Mouse (Mus musculus) adrenal gland, postnatal 4 days (tissue): ENCODE data around the gene Smim8. TPM values are rescaled to one million over a fixed set of nuclear protein-coding genes. Genes with fewer than 3 reads are reported as not detected.
A peak's percentile ranks its signal among the peaks of the same experiment; 100 is the strongest.
"Not testable (repeated sequence)": the region's sequence is repeated elsewhere in the genome, so short reads cannot be mapped to it uniquely, and the experiment has no call there.

Experiments
- DNase-seq, 2 experiments: peaks; one replicate each; pipeline ENCODE4 v3.0.0; 2021 to 2022; ENCODE audit warnings: low spot score in 2 of 2, mixed read lengths in 2 of 2
- long read RNA-seq, 2 experiments: library from polyadenylated mRNA; stranded (forward); transcript quantifications; one replicate each; pipeline ENCODE4 v2.0.0; 2021
- total RNA-seq, 2 experiments: library from RNA; stranded (reverse); gene quantifications; 2 replicates each; pipeline ENCODE4 v1.2.3; 2021

Gene Smim8
- 10 to 100 TPM; 18.3 to 24.7 TPM for total RNA-seq
- long read RNA-seq, experiment 1, transcript Smim8-201 (3 exons, 786 nt): major isoform, 13 of 29 reads
- long read RNA-seq, experiment 1, partial matches to known transcripts: 15 of 29 reads
- long read RNA-seq, experiment 1, other reads (novel, unspliced or antisense): 0 of 29 reads
- long read RNA-seq, experiment 2, transcript Smim8-201 (3 exons, 786 nt): major isoform, 10 of 20 reads
- long read RNA-seq, experiment 2, partial matches to known transcripts: 1 of 20 reads
- long read RNA-seq, experiment 2, other reads (novel, unspliced or antisense): 7 of 20 reads

DNA sequence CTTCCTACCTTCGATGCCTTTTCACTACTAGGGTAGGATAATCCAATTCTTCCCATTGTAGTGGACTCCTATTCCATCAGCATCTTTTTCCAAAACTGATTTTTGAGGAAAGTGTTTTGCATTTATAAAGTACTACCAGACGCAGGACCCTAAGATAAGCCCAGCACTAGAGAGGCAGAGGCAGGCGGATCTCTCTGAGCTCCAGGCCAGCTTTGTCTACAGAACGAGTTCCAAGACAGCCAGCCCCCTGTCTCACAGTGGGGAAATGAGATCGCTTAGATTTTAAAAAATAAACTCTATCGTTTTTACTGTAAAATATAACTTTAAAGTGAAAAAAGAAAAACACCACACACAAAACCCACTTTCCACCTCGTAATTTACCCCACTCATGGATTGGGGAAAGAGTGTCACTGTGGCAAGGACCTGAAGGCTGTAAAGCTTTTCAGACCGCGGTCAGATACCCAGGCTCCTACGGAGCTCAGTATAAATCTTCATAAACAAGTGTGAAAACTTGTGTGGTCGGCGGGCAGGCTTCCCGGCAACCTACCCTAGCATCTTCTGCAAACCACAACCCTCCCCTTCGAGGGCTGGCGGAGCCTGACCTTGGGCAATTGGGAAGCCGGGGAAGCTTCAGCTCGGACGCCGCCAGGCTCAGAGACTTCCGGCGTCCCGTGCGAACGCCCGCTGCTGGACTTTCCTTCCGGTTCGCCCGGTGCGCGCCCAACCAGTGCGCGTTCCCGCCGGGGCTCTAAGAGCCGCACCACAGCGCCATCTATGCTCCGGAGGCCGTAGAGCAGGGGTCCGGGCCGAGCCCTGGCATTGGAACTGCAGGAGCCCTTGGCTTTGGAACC lies at the start of gene Smim8:
Gene Smim8 (minus strand): TSS at position 747 of the 851 bp plus-strand sequence.
- peak; percentile 84 to 88 for DNase-seq

DNA sequence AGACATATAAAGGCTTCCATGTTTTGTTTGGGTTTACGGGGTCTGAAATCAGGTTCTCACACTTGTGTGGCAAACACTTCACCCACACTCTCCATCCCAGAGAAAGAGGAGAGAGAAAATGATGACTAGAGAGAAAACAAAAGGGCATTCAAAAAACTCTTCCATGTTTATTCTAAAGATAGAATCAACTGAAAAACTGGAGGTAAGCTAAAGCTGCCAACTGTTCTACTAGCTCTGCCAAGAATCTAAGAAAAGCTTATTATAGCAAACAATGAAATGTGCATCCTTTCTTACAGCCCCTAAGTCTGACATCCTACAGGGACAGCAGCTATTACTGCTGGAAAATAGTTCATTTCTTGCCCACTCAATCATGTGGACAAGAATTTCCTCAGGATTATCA lies 45.7 kb upstream of the Smim8 start:
- no peak for DNase-seq

DNA sequence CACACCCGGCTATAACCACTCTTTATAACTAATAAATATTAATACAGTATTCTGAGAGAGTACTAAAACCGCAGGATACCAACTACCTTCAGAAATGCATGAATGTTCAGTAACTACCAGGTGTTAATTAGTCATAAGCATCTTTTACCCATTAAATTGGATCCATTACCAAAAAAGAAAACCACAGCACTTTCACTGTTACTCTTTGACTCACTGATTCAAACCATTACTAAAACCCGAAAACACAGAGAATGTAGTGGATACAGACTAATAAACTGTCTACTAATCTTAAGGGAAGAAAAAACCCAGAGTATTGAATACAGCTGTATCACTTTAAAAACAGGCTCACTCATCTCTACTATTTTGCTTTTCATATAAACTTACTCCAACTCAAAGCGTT lies 41.7 kb upstream of the Smim8 start:
- no peak for DNase-seq

DNA sequence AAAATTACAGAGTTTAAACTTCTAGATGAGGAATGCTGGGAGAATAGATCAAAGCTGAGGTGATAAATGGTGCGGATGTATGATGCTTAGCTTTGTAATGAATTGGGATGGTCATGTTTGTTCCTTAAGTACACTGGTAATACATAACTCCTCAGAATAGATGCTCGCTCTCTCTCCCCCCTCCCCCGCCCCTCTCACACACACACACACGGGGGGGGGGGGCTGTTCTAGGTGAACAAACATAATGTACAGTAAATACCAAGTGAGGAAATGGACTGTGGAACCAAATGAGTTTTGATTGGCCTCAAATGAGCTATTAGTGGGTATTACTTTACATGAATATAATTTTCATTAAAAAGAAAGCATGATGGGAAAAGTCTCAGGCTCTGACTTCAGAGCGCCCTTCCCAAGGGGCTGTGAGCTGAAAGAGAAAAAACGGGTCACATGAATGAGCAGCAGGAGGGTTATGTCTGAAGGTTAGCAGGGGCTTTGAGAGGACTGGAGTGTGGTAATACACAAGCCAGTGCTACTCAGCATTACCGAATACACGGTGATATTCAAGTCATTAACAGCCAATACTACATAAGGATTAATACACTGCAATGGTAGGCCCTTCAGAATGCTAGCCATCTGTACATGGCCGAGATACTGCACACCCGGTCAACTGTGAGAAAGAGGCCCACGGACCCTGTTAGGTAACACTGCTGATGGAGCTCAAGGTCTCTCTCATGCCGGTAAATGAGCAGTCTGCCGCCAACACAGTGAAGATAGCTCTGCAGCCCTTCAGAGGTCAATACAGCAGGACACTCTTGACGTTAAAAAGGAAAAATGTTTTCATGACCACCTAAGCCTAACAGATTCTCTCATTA lies 23.2 kb upstream of the Smim8 start:
- no peak for DNase-seq

DNA sequence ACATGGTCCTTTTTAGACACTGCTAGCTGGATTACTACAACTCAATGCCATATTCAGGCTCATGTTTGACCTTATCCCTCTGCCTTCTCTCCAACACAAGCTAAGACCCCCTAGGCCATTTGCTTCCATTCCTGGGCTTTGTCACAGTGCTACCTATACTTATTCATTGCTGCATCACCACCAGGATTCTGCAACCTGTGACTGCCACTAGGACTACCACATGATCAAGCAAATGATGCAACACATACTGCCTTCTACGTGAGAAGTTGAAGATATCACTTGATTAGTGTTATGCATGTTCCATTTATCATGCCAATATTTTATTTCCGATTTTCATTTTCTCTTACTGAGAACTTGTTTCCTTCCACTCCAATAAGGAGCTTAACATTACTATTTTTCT lies 19.8 kb upstream of the Smim8 start:
- DNase-seq: no peak

DNA sequence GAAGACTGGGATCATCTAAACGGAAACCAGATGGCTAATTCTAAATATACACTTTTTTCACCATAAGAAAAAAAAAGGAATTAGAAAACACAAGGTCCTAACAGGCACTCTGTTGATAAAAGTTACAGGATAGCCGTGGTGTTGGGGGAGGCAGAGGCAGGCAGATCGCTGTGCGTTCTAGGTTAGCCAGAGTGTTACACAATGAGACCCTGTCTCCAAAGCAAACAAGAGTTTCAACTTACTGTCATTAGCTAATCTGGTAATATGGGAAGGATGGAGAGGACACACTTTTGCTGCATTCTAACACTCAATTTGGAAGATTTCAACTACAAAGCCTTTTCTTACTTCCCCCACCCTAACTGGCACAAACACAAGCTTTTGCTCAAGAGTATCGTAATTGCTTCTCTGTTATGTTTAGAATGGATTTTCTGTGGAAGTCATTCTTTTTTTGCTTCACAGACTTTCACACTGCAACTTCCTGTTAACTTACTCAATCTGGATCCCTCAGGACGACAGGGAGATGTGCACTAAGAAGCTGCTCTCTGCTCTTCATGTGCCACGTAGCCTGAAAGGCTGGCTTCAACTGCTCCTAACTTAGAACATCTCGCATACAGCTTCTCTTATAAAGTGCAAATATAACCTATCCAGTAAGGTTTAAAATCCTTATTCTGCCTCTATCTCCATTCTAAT lies 19.2 kb upstream of the Smim8 start:
- DNase-seq: no peak

DNA sequence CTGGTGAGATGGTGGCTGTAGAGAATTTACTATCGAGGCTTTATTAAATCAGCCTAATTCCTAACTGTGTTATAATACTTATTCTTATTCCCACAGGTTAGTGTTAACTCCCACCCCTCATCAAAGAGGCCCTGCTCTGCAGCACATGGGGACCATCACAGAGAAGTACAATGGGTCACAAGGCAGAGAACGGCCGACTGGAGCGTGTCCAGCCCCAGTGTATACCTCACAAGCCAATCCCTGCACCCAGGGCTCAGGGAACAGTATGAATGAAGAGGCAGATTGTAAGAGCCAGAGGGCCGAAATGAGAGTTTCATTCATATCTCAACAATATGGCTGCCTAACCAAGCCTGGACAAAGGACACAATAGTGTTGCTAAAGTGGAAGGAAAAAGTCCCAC lies 18.1 kb upstream of the Smim8 start:
- DNase-seq: no peak

DNA sequence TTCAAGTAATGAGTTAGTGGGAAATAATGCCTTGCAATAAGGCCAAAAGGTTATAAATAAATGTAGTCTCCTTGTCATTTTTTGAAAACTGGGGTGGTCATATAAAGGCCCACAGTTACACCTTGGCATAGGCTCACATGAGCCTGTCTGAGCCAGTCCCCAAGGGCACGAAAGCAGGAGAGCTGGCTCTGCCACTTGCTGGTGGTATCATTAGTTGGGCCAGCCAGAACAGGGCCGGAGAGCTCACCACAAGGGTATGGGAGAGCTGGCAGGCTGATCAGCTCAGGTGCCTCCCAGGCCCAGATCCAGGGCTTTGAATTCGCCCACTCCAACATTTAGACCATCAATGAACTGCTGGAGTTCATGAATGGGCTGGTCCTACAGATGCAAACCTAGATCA lies 8.3 kb upstream of the Smim8 start:
- DNase-seq: no peak

DNA sequence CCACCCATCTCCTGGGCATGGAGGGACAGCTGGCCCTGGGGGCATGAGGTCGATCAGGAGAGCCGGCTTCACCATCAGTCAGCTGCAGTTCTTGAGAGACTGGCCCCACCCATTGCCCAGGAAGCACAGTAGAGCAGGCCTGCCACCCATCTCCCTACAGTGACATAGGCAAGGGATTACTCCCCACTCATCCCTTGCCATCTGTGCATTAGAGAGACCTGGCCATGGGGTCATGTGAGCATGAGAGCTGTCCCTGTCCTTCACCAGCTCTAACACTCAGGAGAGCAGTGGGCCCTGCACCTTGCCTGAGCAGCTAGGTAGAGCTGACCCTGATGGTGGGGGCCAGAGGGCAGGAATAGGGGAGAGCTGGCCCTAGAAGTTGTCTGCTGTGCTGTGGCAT lies 7.4 kb upstream of the Smim8 start:
- DNase-seq: no peak

DNA sequence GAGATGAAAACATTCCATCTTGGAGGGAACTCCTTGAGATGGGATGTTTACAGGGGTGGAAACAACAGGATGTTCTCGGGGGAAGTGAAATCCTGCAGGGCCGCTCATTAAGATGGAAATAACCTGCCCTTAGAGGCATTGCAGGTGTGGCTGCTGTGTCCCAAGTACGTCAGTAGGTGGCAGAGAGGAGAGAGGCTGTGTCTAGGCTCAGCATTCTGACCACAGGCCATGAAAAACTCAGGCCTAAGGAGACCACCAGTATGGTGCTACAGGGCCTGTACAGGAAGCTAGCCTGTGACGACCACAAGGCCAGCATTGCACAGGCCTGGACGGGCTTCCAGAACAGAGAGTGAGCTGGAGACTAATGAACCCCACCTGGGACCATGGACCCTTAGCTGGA lies 6.6 kb upstream of the Smim8 start:
- DNase-seq: no peak

DNA sequence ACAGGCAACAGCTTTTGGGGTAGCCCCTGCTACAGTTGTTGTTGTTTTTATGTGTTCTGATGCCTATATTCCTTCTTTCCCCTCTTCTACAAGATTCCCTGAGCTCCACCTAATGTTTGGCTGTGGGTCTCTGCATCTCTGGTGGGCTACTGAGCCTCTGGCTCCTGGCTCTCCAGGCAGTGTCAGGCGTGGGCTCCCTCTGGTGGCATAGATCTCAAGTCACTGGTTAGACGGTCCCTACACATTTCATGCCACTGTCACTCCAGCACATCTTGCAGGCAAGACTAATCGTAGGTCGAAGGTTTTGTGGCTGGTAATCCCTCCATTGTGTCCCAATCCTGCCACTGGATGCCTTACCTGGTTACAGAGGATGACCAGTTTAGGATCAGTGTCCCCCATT lies 4.5 kb upstream of the Smim8 start:
- no peak for DNase-seq

DNA sequence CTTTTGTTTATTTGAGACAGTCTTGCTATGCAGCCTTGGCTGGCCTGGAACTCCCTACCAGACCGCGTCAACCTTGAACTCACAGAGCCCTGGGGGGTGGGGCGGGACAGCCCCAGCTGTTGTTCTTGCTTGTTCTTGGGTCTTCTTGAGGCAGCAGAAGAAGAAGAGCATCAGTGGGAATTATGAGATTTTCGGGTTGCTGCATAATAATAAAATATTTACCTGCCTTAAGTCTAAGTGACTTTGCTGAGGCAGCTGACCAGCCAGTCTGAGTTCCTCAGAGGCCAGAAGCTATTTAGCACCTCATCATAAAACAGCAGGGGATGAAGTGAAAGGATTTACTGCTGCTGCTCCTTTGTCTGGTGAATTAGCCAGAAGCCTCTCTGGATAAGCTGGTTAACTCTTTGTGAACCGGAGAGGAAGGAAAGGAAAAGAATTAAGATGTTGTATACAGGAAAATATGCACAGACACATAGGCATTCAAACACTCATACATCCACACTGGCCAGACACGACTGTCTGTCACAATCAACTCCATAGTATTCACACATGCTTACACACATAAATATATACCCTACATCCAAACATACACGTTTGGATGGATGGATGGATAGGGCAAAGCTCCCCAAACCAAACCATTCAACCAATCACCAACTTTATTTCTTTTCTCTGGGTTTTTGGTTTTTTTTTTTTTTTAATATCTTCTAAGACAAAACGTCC lies 6.4 kb downstream of the Smim8 start:
- DNase-seq: no peak

DNA sequence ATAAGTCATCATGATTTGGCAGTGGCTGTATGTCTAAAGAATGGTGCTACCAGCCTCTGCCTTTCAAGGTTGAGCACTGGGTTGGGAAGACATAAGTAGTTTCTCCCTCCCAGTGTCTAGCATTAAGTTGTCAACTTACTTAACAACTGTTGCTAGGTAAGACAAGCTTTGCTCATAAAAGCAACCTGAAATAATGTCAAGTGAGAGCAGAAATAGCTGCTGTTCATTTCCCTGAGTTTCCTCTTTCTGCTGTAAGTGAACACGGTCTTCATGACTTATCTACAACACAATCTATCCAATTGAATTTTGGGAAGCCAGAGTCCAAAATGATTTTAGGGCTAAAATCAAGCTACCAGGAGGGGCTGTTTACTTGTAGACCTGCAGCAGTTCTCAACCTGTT lies 22.1 kb downstream of the Smim8 start, which contains the start of gene Gm136:
Gene Gm136 (minus strand): TSS at position 101 of the 400 bp plus-strand sequence.
- DNase-seq: no peak

DNA sequence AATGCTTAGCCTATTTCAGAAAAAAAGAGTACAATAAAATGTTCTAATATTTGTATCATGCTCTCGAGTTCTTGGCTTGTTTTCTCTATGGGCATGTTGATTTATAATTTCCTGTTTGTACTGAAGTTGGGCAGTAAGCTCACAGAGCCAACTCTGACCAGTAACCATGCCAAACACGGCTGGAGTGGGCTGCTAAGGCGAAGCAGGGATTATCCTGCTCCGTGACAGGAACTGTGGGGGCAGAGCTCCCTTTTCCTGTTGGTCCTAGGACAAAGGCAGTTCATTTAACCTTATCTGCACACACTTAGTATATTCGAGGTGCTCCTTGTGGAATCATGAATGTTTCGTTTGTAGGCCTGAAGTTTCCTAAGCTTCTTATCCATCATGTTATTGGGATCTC lies 29.0 kb downstream of the Smim8 start:
- DNase-seq: no peak

DNA sequence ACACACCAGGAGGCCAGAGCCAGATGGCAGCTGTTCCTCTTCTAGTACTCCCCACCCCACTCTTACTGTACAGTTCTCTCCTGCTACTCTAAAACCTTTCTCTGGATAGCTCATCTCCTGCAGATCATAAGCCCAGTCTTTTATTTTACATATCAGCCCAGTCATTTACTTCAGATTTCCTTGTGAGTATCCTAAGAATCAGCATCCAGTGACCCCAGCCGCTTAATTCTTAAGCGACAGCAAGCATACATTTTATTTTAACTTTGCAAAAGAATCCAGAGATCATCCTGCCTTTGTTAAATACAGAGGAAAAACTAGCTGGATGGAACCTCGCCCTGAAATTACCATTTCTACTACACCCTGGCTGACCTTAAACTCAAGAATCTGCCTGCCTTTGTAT lies 43.8 kb downstream of the Smim8 start:
- DNase-seq: no peak

DNA sequence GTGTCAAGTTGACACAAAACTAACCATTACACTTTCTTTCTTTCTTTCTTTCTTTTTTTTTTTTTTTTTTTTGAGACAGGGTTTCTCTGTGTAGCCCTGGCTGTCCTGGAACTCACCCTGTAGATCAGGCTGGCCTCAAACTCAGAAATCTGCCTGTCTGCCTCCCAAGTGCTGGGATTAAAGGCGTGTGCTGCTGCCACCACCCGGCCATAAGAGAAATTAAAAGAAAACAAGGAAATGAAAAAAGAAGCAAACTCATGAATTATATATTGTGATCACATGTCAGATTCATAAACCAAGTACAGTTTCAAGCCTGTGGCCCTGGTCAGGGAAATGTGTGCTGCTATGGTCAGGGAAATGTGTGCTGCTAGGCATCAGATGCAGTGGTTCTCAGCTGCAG lies 44.8 kb downstream of the Smim8 start:
- not testable (repeated sequence) for DNase-seq

DNA sequence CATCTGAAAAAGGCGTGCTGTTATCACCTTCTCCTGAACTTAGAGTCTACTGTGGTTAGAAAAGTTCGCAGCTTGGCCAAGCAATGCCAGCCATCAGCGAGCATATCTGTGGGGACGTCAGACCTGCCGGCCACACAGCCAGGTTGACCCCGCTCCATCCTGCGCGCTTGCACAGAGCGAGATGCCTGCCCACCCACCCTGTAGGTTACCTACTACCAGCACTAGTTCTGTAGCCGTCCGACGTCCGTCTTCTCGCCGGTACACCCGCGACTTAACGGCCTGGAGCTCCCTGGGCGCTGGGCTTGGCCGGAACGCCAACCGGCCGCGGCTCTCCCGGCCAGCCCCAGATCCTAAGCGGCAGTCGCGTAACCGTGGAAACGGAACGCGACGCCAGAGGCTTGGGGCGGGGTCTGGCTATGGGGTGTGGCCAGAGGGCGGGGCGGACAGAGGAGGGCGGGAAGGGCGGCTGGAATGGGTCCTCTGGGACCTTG lies 48.3 kb downstream of the Smim8 start, which contains the start of gene Cfap206:
Gene Cfap206 (minus strand): TSS at position 356 of the 491 bp plus-strand sequence.
- DNase-seq: peak; percentile 45 to 69

DNA sequence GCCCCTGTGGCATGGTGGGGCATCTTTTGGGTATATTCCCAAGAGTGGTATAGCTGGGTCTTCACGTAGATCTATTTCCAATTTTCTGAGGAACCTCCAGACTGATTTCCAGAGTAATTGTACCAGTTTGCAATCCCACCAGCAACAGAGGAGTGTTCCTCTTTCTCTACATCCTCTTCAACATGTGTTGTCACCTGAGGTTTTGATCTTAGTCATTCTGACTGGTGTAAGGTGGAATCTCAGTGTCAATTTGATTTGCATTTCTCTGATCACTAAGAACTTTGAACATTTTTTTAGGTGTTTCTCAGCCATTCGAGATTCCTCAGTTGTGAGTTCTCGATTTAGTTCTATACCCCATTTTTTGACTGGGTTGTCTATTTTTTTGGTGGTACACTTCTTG lies 52.5 kb downstream of the Smim8 start:
- DNase-seq: not testable (repeated sequence)

DNA sequence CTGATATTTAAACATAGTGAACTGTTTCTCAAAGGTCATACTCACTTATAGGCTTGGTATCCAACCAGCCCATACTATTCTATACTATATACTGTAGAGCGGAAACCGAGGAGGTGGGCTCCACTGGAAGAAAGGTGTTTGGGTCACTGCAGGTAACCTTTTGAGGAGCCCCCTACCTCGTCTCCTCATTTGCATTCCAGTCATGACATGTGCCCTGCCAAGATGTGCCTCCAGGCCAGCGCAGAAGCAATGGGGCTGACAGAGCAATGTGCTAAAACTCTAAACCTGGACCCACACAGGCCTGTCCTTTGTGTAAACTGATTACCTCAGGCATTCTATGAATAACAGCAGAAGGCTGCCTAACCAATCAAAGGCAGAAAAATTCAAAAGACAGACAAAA lies 53.9 kb downstream of the Smim8 start:
- DNase-seq: no peak

DNA sequence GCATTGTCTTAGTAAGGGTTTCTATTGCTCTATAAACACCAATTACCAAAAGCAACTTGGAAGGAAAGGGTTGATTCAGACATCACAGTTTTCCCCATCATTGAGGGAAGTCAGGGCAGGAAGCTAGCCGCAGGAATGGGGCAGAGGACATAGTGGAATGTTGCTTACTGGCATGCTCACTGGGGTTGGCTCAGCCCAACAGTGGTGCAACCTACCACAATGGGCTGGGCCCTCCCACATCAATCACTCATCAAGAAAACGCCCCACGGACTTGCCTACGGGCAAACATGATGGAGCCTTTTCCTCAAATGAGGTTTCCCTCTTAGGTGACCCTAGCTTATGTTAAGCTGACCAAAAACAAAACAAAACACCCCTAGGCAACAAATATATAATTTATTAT lies 55.0 kb downstream of the Smim8 start:
- no peak for DNase-seq
